Mouse (Mus musculus) limb, embryonic 13.5 days (tissue): ENCODE measurements at regions not wholly inside any gene's neighbourhood (a gene's known extent, or its start where the extent isn't known, plus 50 kb on each side); places are given as distances from the start of the nearest gene placed in this dataset.

Experiments
- ATAC-seq: fragments of 200-750 bp; cut with Nextera tagmentation; 2 replicates; pipeline ENCODE4 v1.8.0; 2017; ENCODE audit warnings: low read depth, moderate number of reproducible peaks, moderate TSS enrichment; ENCODE audit not compliant: low FRiP score
- H3K27ac ChIP-seq: fragments of 300-500 bp; sonication (generic); 2 replicates; pipeline ENCODE4 v1.5.1; 2015; ENCODE audit warnings: inconsistent platforms, mild to moderate bottlenecking, moderate library complexity
- H3K27me3 ChIP-seq: fragments of 300-500 bp; sonication (generic); 2 replicates; pipeline ENCODE4 v1.6.1; 2015; ENCODE audit warnings: mild to moderate bottlenecking, inconsistent platforms
- H3K36me3 ChIP-seq: fragments of 300-500 bp; sonication (generic); 2 replicates; pipeline ENCODE4 v1.6.1; 2015; ENCODE audit warnings: inconsistent platforms, mild to moderate bottlenecking, moderate library complexity
- H3K4me1 ChIP-seq: fragments of 300-500 bp; sonication (generic); 2 replicates; pipeline ENCODE4 v1.6.1; 2015; ENCODE audit warnings: inconsistent platforms
- H3K4me2 ChIP-seq: fragments of 300-500 bp; sonication (generic); replicated peaks from 2 replicates; pipeline ENCODE4 v1.6.1; 2015; ENCODE audit warnings: inconsistent platforms, mild to moderate bottlenecking, moderate library complexity
- H3K4me3 ChIP-seq: fragments of 300-500 bp; sonication (generic); 2 replicates; pipeline ENCODE4 v1.5.1; 2015; ENCODE audit warnings: moderate library complexity, mild to moderate bottlenecking, inconsistent platforms
- H3K9ac ChIP-seq: fragments of 300-500 bp; sonication (generic); 2 replicates; pipeline ENCODE4 v1.6.1; 2015; ENCODE audit warnings: mild to moderate bottlenecking, inconsistent platforms
- H3K9me3 ChIP-seq: fragments of 300-500 bp; sonication (generic); 2 replicates; pipeline ENCODE4 v1.6.1; 2016; ENCODE audit warnings: inconsistent platforms
- WGBS: fragments of 180-500 bp; shearing (Covaris S2); methylation state at CpG from one replicate; pipeline ENCODE4 v1.1.7; 2015; 5-methylcytosine and 5-hydroxymethylcytosine counted together

DNA sequence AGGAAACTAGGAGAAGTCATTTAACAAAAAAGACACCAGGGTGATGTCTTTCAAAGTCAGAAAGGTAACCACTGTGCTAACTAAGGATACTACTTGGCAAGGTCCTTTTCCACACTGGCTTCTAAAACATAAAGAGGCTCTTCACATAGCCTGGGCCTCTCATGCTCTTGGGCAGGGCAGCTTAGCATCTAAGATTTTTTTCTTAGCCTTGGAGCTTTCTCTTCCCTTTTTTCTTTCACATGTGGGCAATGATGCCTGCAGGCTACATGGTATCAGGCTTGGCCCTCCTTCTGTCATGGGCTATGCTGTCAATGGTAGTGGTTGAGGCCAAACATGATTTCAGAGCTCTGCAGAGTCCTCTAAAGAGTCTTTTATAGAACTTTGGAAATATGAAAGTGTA, 60.6 kb downstream of the Serpinb6d start:
- Histone ChIP-seq H3K4me3 (no peak overlapping the region), H3K9ac (no peak overlapping the region), H3K36me3 (no peaks in the 10 kb centered on the region), H3K4me1 (no peaks in the 10 kb centered on the region), H3K27me3 (no peaks in the 10 kb centered on the region), H3K27ac (no peak overlapping the region), H3K4me2 (no peak overlapping the region), H3K9me3 (peaks cover 5% of the 10 kb centered on the region; the same call in 1 of the 2 replicates)
- no peak for ATAC-seq

- Histone ChIP-seq H3K4me2 (peak overlapping the region; percentile 47), H3K27ac (no peak overlapping the region), H3K4me3 (peak overlapping the region; percentile 15; the same call in 1 of the 2 replicates), H3K36me3 (no peaks in the 10 kb centered on the region), H3K9me3 (no peaks in the 10 kb centered on the region), H3K9ac (no peak overlapping the region), H3K4me1 (no peaks in the 10 kb centered on the region), H3K27me3 (no peaks in the 10 kb centered on the region)
- 27% methylated on average over 18 of the region's 18 CpGs for WGBS
- ATAC-seq = no peak; the same call in 1 of the 2 replicates
Observed at GRCm38 (mm10) chr13:33762293-33763125, 80.7 kb downstream of the Serpinb6e start.

GRCm38 (mm10) chr13:33763295-33763916, 79.8 kb downstream of the Serpinb6e start:
- ATAC-seq = no peak
- no peak overlapping the region for H3K27ac ChIP-seq
- H3K4me1 ChIP-seq = no peaks in the 10 kb centered on the region
- no peaks in the 10 kb centered on the region for H3K36me3 ChIP-seq
- no peak overlapping the region for H3K4me2 ChIP-seq
- no peaks in the 10 kb centered on the region for H3K27me3 ChIP-seq
- H3K9ac ChIP-seq = no peak overlapping the region
- H3K9me3 ChIP-seq = no peaks in the 10 kb centered on the region
- H3K4me3 ChIP-seq = no peak overlapping the region
- WGBS = 81% methylated on average over 14 of the region's 14 CpGs
